Mouse (Mus musculus) hindbrain, embryonic 16.5 days (tissue): ENCODE data around the gene Fam169b. TPM values are rescaled to one million over a fixed set of nuclear protein-coding genes. Genes with fewer than 3 reads are reported as not detected.

ENCODE experiments used
- ATAC-seq: fragments of 200-750 bp; cut with Nextera tagmentation; 2 replicates; pipeline ENCODE4 v1.8.0; 2017; ENCODE audit warnings: moderate TSS enrichment, moderate library complexity
- H3K27ac ChIP-seq: fragments of 300-500 bp; sonication (generic); 2 replicates; pipeline ENCODE4 v1.5.1; 2014; ENCODE audit warnings: low read depth, mild to moderate bottlenecking, control low read depth, low read length, moderate library complexity
- H3K27me3 ChIP-seq: fragments of 300-500 bp; sonication (generic); replicated peaks from 2 replicates; pipeline ENCODE4 v1.6.1; 2014; ENCODE audit warnings: low read length; ENCODE audit not compliant: control insufficient read depth, insufficient read depth
- H3K36me3 ChIP-seq: fragments of 300-500 bp; sonication (generic); 2 replicates; pipeline ENCODE4 v1.6.1; 2014; ENCODE audit warnings: mild to moderate bottlenecking, low read length, moderate library complexity, mixed read lengths; ENCODE audit not compliant: control insufficient read depth, insufficient read depth
- H3K4me1 ChIP-seq: fragments of 300-500 bp; sonication (generic); 2 replicates; pipeline ENCODE4 v1.6.1; 2014; ENCODE audit warnings: low read depth, low read length; ENCODE audit not compliant: control insufficient read depth, insufficient read depth
- H3K4me2 ChIP-seq: fragments of 300-500 bp; sonication (generic); 2 replicates; pipeline ENCODE4 v1.6.1; 2014; ENCODE audit warnings: mild to moderate bottlenecking, low read length, control low read depth, moderate library complexity
- H3K4me3 ChIP-seq: fragments of 300-500 bp; sonication (generic); 2 replicates; pipeline ENCODE4 v1.5.1; 2014; ENCODE audit warnings: mild to moderate bottlenecking, low read length, control low read depth, moderate library complexity
- H3K9ac ChIP-seq: fragments of 300-500 bp; sonication (generic); 2 replicates; pipeline ENCODE4 v1.6.1; 2014; ENCODE audit warnings: low read depth, mild to moderate bottlenecking, control low read depth, low read length, moderate library complexity
- H3K9me3 ChIP-seq: fragments of 300-500 bp; sonication (generic); 2 replicates; pipeline ENCODE4 v1.6.1; 2014; ENCODE audit warnings: mild to moderate bottlenecking, low read length, moderate library complexity; ENCODE audit not compliant: control insufficient read depth
- WGBS: fragments of 180-500 bp; shearing (Covaris S2); extraction: QIAGEN DNeasy Blood & Tissue Kit; methylation state at CpG from one replicate; pipeline ENCODE4 v1.1.7; 2014; 5-methylcytosine and 5-hydroxymethylcytosine counted together
- polyA plus RNA-seq: library from polyadenylated mRNA; unstranded; fragments of >200 nt; fragmentation: Nextera tagmentation; extraction: Ambion mirVana; gene quantifications from 2 replicates; pipeline ENCODE4 v1.2.1, GENCODE M21; 2015

The Fam169b gene
- polyA plus RNA-seq, 1 experiment from 2014 or later = not detected

- H3K36me3 ChIP-seq = no peaks in the 10 kb centered on the region
- no peak for ATAC-seq
- no peaks in the 10 kb centered on the region for H3K27me3 ChIP-seq
- no peak overlapping the region for H3K9ac ChIP-seq
- H3K9me3 ChIP-seq = peaks cover 3% of the 10 kb centered on the region; the same call in 1 of the 2 replicates
- 82% methylated on average over 6 of the region's 6 CpGs for WGBS
- H3K4me2 ChIP-seq = no peak overlapping the region
- peaks cover 10% of the 10 kb centered on the region for H3K4me1 ChIP-seq
- no peak overlapping the region for H3K27ac ChIP-seq
- H3K4me3 ChIP-seq = no peak overlapping the region
Observed at GRCm38 (mm10) chr7:68259523-68260081, 14.0 kb upstream of the Fam169b start.

- ATAC-seq = no peak
Observed at GRCm38 (mm10) chr7:68262612-68263200, 10.9 kb upstream of the Fam169b start.

GRCm38 (mm10) chr7:68263346-68264027 lies 10.2 kb upstream of the Fam169b start:
- peaks cover 12% of the 10 kb centered on the region for H3K4me1 ChIP-seq
- peak overlapping the region; percentile 72 for H3K4me2 ChIP-seq
- no peaks in the 10 kb centered on the region for H3K36me3 ChIP-seq
- peaks cover 3% of the 10 kb centered on the region; the same call in 1 of the 2 replicates for H3K9me3 ChIP-seq
- WGBS = 54% methylated on average over 8 of the region's 8 CpGs
- H3K27ac ChIP-seq = no peak overlapping the region
- H3K27me3 ChIP-seq = 0 out of 2 replicates have a peak, but pooled peaks cover 2% of the 10 kb centered on the region
- no peak overlapping the region; the same call in 1 of the 2 replicates for H3K4me3 ChIP-seq
- peak; percentile 19; the same call in 1 of the 2 replicates for ATAC-seq
- H3K9ac ChIP-seq = no peak overlapping the region

More at GRCm38 (mm10) chr7:68262612-68263200, 10.9 kb upstream of the Fam169b start:
- peaks cover 3% of the 10 kb centered on the region; the same call in 1 of the 2 replicates for H3K9me3 ChIP-seq
- H3K27me3 ChIP-seq = 0 out of 2 replicates have a peak, but pooled peaks cover 2% of the 10 kb centered on the region
- 65% methylated on average over 8 of the region's 8 CpGs for WGBS
- H3K4me1 ChIP-seq = peaks cover 12% of the 10 kb centered on the region
- no peak overlapping the region for H3K27ac ChIP-seq
- no peak overlapping the region for H3K4me3 ChIP-seq
- no peak overlapping the region for H3K4me2 ChIP-seq
- H3K9ac ChIP-seq = no peak overlapping the region
- no peaks in the 10 kb centered on the region for H3K36me3 ChIP-seq

- Histone ChIP-seq H3K9me3 (peaks cover 3% of the 10 kb centered on the region; the same call in 1 of the 2 replicates), H3K4me1 (peaks cover 12% of the 10 kb centered on the region), H3K27me3 (0 out of 2 replicates have a peak, but pooled peaks cover 2% of the 10 kb centered on the region), H3K36me3 (no peaks in the 10 kb centered on the region), H3K4me3 (peak within 1 kb of the TSS; percentile 35), H3K4me2 (peak within 1 kb of the TSS; percentile 72), H3K9ac (peak within 1 kb of the TSS; percentile 46), H3K27ac (no peak within 1 kb of the TSS)
- ATAC-seq = peak; percentile 72
- WGBS = 5% methylated on average over 25 of the region's 25 CpGs
Observed at GRCm38 (mm10) chr7:68264028-68264453, 9.6 kb upstream of the Fam169b start, which contains the start of gene Pgpep1l. Gene Pgpep1l, minus strand, starts transcription at chr7:68264233.

GRCm38 (mm10) chr7:68264531-68264930 lies 9.1 kb upstream of the Fam169b start:
- peak overlapping the region; percentile 72 for H3K4me2 ChIP-seq
- no peaks in the 10 kb centered on the region for H3K36me3 ChIP-seq
- 12% methylated on average over 14 of the region's 14 CpGs for WGBS
- peak; percentile 59 for ATAC-seq
- H3K4me1 ChIP-seq = peaks cover 12% of the 10 kb centered on the region
- H3K9ac ChIP-seq = peak overlapping the region; percentile 41
- no peak overlapping the region for H3K27ac ChIP-seq
- H3K27me3 ChIP-seq = 0 out of 2 replicates have a peak, but pooled peaks cover 2% of the 10 kb centered on the region
- H3K4me3 ChIP-seq = peak overlapping the region; percentile 35
- H3K9me3 ChIP-seq = peaks cover 3% of the 10 kb centered on the region; the same call in 1 of the 2 replicates

GRCm38 (mm10) chr7:68265391-68265790 lies 8.2 kb upstream of the Fam169b start:
- Histone ChIP-seq H3K27me3 (0 out of 2 replicates have a peak, but pooled peaks cover 2% of the 10 kb centered on the region), H3K9me3 (peaks cover 3% of the 10 kb centered on the region; the same call in 1 of the 2 replicates), H3K9ac (no peak overlapping the region), H3K27ac (no peak overlapping the region), H3K4me1 (peaks cover 12% of the 10 kb centered on the region), H3K4me2 (no peak overlapping the region), H3K36me3 (no peaks in the 10 kb centered on the region), H3K4me3 (no peak overlapping the region)
- no peak for ATAC-seq
- 35% methylated on average over 7 of the region's 7 CpGs for WGBS

GRCm38 (mm10) chr7:68266691-68267090 lies 6.9 kb upstream of the Fam169b start:
- 30% methylated on average over 6 of the region's 6 CpGs for WGBS
- Histone ChIP-seq H3K4me1 (peaks cover 12% of the 10 kb centered on the region), H3K9ac (no peak overlapping the region), H3K4me3 (no peak overlapping the region), H3K27ac (no peak overlapping the region), H3K9me3 (no peaks in the 10 kb centered on the region), H3K36me3 (no peaks in the 10 kb centered on the region), H3K4me2 (no peak overlapping the region), H3K27me3 (0 out of 2 replicates have a peak, but pooled peaks cover 2% of the 10 kb centered on the region)
- ATAC-seq = no peak

- Histone ChIP-seq H3K4me2 (no peak overlapping the region), H3K4me1 (no peaks in the 10 kb centered on the region; the same call in none of the 2 replicates), H3K9me3 (no peaks in the 10 kb centered on the region), H3K9ac (no peak overlapping the region), H3K4me3 (no peak overlapping the region), H3K36me3 (no peaks in the 10 kb centered on the region), H3K27me3 (0 out of 2 replicates have a peak, but pooled peaks cover 2% of the 10 kb centered on the region), H3K27ac (no peak overlapping the region)
- ATAC-seq = no peak
- 74% methylated on average over 4 of the region's 4 CpGs for WGBS
Observed at GRCm38 (mm10) chr7:68270551-68270950, 3.1 kb upstream of the Fam169b start.

GRCm38 (mm10) chr7:68271816-68272215 lies 1.8 kb upstream of the Fam169b start:
- ATAC-seq = no peak
- Histone ChIP-seq H3K9me3 (no peaks in the 10 kb centered on the region), H3K4me1 (peaks cover 10% of the 10 kb centered on the region), H3K4me2 (no peak overlapping the region), H3K4me3 (no peak overlapping the region), H3K27ac (no peak overlapping the region), H3K27me3 (no peaks in the 10 kb centered on the region; the same call in 1 of the 2 replicates), H3K9ac (no peak overlapping the region), H3K36me3 (no peaks in the 10 kb centered on the region)
- WGBS = 96% methylated on average over 6 of the region's 6 CpGs
